Mouse (Mus musculus) midbrain, embryonic 15.5 days (tissue): Measurements from ENCODE around the gene Opa3. TPM values are rescaled to one million over a fixed set of nuclear protein-coding genes. Genes with fewer than 3 reads are reported as not detected.

Experiments used
- ATAC-seq: fragments of 200-750 bp; cut with Nextera tagmentation; replicated peaks from 2 replicates; pipeline ENCODE4 v1.8.0; 2017; ENCODE audit warnings: moderate TSS enrichment
- H3K27ac ChIP-seq: fragments of 300-500 bp; sonication (generic); 2 replicates; pipeline ENCODE4 v1.5.1; 2015; ENCODE audit warnings: mild to moderate bottlenecking, inconsistent platforms
- H3K27me3 ChIP-seq: fragments of 300-500 bp; sonication (generic); replicated peaks from 2 replicates; pipeline ENCODE4 v1.6.1; 2015; ENCODE audit warnings: inconsistent platforms
- H3K36me3 ChIP-seq: fragments of 300-500 bp; sonication (generic); replicated peaks from 2 replicates; pipeline ENCODE4 v1.6.1; 2015; ENCODE audit warnings: inconsistent platforms
- H3K4me1 ChIP-seq: fragments of 300-500 bp; sonication (generic); 2 replicates; pipeline ENCODE4 v1.6.1; 2015; ENCODE audit warnings: inconsistent platforms
- H3K4me2 ChIP-seq: fragments of 300-500 bp; sonication (generic); 2 replicates; pipeline ENCODE4 v1.6.1; 2015; ENCODE audit warnings: inconsistent platforms, mild to moderate bottlenecking, moderate library complexity
- H3K4me3 ChIP-seq: fragments of 300-500 bp; sonication (generic); 2 replicates; pipeline ENCODE4 v1.5.1; 2015; ENCODE audit warnings: mild to moderate bottlenecking, inconsistent platforms
- H3K9ac ChIP-seq: fragments of 300-500 bp; sonication (generic); 2 replicates; pipeline ENCODE4 v1.6.1; 2015; ENCODE audit warnings: mild to moderate bottlenecking, inconsistent platforms
- H3K9me3 ChIP-seq: fragments of 300-500 bp; sonication (generic); 2 replicates; pipeline ENCODE4 v1.6.1; 2016; ENCODE audit warnings: inconsistent platforms
- WGBS: fragments of 180-500 bp; shearing (Covaris S2); methylation state at CpG from one replicate; pipeline ENCODE4 v1.1.7; 2015; ENCODE audit warnings: mixed read lengths; 5-methylcytosine and 5-hydroxymethylcytosine counted together
- polyA plus RNA-seq: library from polyadenylated mRNA; unstranded; fragments of >200 nt; fragmentation: Nextera tagmentation; extraction: Ambion mirVana; gene quantifications from 2 replicates; pipeline ENCODE4 v1.2.1, GENCODE M21; 2015

Gene Opa3
- 37.9 and 41.1 TPM in 2 replicates for polyA plus RNA-seq

DNA sequence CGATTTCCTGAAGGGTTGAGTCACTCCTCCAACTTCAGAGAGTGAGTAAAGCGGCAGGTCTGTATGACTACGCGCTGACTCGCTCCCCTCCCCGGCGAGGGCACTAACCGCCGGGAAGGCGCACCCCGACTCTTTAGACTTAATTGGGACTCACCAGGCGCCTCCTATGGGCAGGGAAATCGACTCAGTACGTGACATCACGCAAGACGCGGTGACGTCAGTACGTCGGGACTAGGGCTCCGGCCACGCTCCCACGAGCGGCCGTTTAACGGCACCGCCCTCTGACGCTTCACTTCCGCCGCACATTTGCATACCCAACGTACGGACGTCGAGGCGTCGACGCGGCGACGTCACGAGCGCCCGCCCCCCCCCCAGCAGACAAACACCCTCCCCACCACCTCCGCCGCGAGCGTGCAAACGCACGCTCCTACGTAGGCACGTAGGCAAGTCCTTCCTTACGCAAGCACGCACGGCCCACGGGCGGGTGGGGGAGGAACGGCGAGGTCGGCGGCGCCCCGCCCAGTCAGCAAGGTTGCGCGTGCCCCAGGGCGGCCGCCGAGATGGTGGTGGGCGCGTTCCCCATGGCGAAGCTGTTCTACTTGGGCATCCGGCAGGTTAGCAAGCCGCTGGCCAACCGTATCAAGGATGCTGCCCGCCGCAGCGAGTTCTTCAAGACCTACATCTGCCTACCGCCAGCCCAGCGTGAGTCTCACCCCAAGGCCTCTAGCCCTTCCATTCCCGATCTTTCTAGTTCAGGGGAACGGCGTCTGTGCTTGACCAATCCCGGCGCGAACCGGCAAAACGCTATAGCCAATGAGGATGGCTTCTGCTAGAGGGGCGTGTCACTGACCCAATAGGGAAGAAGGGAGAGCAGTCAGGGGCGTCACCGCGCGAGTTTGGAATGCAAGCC lies at the start of gene Opa3:
Opa3 (plus strand) TSS at position 452 of the 910 bp plus-strand sequence.
- H3K9me3 ChIP-seq = no peaks in the 10 kb centered on the region
- H3K4me3 ChIP-seq = peak within 1 kb of the TSS; percentile 56
- ATAC-seq = peak; percentile 98
- H3K27ac ChIP-seq = peak within 1 kb of the TSS; percentile 99
- H3K9ac ChIP-seq = peak within 1 kb of the TSS; percentile 73
- no peaks in the 10 kb centered on the region for H3K36me3 ChIP-seq
- H3K27me3 ChIP-seq = no peaks in the 10 kb centered on the region
- under 1% methylated on average over 91 of the region's 91 CpGs for WGBS
- H3K4me1 ChIP-seq = peaks cover 25% of the 10 kb centered on the region
- peak within 1 kb of the TSS; percentile 94 for H3K4me2 ChIP-seq

DNA sequence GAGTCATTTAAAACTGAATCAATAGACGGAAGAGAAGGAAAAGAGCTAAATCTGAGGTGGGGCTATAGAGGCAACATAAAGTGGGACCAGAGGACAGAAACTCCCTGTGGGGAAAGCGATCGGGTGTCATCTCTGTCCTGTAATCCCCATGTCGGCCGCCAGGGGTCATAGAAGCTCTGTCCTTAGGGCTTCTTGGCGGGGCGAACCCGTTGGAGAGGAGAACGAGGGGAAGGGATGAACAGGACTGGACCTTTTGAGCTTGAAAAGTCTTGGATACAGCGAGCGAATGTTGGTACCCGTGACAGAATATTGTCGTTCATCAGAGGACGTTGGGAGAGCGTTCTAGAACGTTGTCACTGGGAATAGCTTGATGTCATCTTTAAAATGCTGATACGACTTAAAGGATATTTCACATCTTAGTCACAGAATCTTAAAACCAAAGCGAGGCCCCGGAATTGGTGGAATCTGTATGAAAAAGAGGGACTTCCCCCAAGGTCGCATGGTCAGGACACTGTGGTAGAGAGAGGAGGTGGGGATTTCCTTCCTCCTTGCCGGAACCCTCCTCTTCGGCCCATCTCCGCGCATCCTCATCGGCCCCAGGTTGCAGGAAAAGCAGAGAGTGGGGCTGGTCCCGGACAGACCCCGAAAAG lies 49.6 kb upstream of the Opa3 start:
- Histone ChIP-seq H3K4me3 (peak overlapping the region; percentile 74), H3K9ac (no peak overlapping the region), H3K4me2 (peak overlapping the region; percentile 75), H3K4me1 (peaks cover 34% of the 10 kb centered on the region), H3K36me3 (no peaks in the 10 kb centered on the region), H3K9me3 (no peaks in the 10 kb centered on the region), H3K27me3 (peaks cover 21% of the 10 kb centered on the region), H3K27ac (no peak overlapping the region)
- WGBS = 5% methylated on average over 27 of the region's 27 CpGs
- no peak for ATAC-seq

DNA sequence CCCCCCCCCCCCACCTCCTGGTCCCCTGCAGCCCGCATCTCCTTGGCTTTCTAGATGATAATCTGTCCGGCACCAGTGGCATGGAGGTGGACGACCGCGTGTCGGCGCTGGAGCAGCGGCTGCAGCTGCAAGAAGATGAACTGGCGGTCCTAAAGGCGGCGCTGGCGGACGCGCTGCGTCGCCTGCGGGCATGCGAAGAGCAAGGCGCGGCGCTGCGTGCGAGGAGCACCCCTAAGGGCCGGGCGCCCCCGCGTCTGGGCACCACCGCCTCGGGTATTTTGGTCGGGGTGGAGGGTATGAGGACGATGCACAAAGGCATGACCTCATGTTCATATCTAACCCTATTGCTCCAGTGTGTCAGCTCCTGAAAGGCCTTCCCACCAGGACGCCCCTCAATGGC lies 49.0 kb upstream of the Opa3 start:
- Histone ChIP-seq H3K4me2 (peak overlapping the region; percentile 75), H3K4me3 (peak overlapping the region; percentile 74), H3K36me3 (no peaks in the 10 kb centered on the region), H3K9me3 (no peaks in the 10 kb centered on the region), H3K9ac (no peak overlapping the region), H3K27ac (no peak overlapping the region), H3K27me3 (peaks cover 17% of the 10 kb centered on the region), H3K4me1 (peaks cover 34% of the 10 kb centered on the region)
- no peak for ATAC-seq
- WGBS = 0% methylated on average over 23 of the region's 32 CpGs

DNA sequence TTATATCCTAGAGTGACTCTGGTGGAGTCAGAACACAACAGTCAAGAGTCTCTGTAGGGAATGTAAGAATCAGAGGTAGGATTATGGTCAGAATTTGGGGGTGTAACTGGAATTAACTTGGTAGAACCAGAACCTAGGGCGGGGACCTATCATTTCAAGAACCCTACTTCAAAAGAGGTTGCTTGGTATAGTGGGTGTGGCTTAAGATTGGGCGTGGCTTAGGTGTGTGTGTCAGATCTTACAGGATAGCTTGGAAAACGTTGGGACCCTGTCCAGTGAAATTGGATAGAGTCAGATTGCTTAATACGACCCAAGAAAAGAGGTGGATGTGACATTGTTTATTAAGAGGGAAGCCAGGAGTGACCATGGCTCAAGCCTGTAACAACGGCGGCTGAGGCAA lies 48.2 kb upstream of the Opa3 start:
- Histone ChIP-seq H3K4me2 (no peak overlapping the region; the same call in 1 of the 2 replicates), H3K9me3 (no peaks in the 10 kb centered on the region), H3K9ac (no peak overlapping the region), H3K4me1 (peaks cover 38% of the 10 kb centered on the region), H3K27me3 (peaks cover 17% of the 10 kb centered on the region), H3K36me3 (no peaks in the 10 kb centered on the region), H3K4me3 (peak overlapping the region; percentile 74; the same call in 1 of the 2 replicates), H3K27ac (no peak overlapping the region)
- 44% methylated on average over 6 of the region's 6 CpGs for WGBS
- ATAC-seq = no peak

- H3K9ac ChIP-seq = no peak overlapping the region
- WGBS = 5% methylated on average over 25 of the region's 27 CpGs
- no peaks in the 10 kb centered on the region for H3K36me3 ChIP-seq
- peak overlapping the region; percentile 23 for H3K4me3 ChIP-seq
- no peaks in the 10 kb centered on the region for H3K9me3 ChIP-seq
- H3K27ac ChIP-seq = no peak overlapping the region
- H3K27me3 ChIP-seq = peaks cover 17% of the 10 kb centered on the region
- no peak for ATAC-seq
- peak overlapping the region; percentile 41 for H3K4me2 ChIP-seq
- peaks cover 41% of the 10 kb centered on the region for H3K4me1 ChIP-seq
These were observed 47.2 kb upstream of the Opa3 start for GRCm38 (mm10) chr7:19180862-19181429.

GRCm38 (mm10) chr7:19184250-19184649 lies 43.9 kb upstream of the Opa3 start:
- H3K27ac ChIP-seq = no peak overlapping the region
- WGBS = 78% methylated on average over 2 of the region's 2 CpGs
- ATAC-seq = no peak

GRCm38 (mm10) chr7:19184758-19185157 lies 43.4 kb upstream of the Opa3 start:
- Histone ChIP-seq H3K36me3 (0 out of 2 replicates have a peak, but pooled peaks cover 10% of the 10 kb centered on the region), H3K4me2 (peak overlapping the region; percentile 4; the same call in 1 of the 2 replicates), H3K27ac (no peak overlapping the region), H3K4me3 (no peak overlapping the region), H3K9ac (no peak overlapping the region), H3K9me3 (no peaks in the 10 kb centered on the region), H3K27me3 (peaks cover 11% of the 10 kb centered on the region), H3K4me1 (peaks cover 11% of the 10 kb centered on the region; the same call in 1 of the 2 replicates)
- WGBS = 46% methylated on average over 6 of the region's 6 CpGs
- no peak for ATAC-seq

More at GRCm38 (mm10) chr7:19184250-19184649, 43.9 kb upstream of the Opa3 start:
- H3K9ac ChIP-seq = no peak overlapping the region
- H3K4me2 ChIP-seq = no peak overlapping the region
- no peaks in the 10 kb centered on the region for H3K9me3 ChIP-seq
- H3K4me1 ChIP-seq = peaks cover 16% of the 10 kb centered on the region
- H3K4me3 ChIP-seq = no peak overlapping the region
- H3K36me3 ChIP-seq = 0 out of 2 replicates have a peak, but pooled peaks cover 10% of the 10 kb centered on the region
- H3K27me3 ChIP-seq = peaks cover 16% of the 10 kb centered on the region

- no peak for ATAC-seq
- WGBS = 99% methylated on average over 4 of the region's 4 CpGs
- no peak overlapping the region for H3K4me3 ChIP-seq
- peaks cover 48% of the 10 kb centered on the region for H3K36me3 ChIP-seq
- no peak overlapping the region for H3K27ac ChIP-seq
- no peaks in the 10 kb centered on the region for H3K27me3 ChIP-seq
- no peaks in the 10 kb centered on the region for H3K9me3 ChIP-seq
- H3K9ac ChIP-seq = no peak overlapping the region
- H3K4me1 ChIP-seq = no peaks in the 10 kb centered on the region
- H3K4me2 ChIP-seq = no peak overlapping the region
These were observed 33.5 kb upstream of the Opa3 start for GRCm38 (mm10) chr7:19194676-19195075.

DNA sequence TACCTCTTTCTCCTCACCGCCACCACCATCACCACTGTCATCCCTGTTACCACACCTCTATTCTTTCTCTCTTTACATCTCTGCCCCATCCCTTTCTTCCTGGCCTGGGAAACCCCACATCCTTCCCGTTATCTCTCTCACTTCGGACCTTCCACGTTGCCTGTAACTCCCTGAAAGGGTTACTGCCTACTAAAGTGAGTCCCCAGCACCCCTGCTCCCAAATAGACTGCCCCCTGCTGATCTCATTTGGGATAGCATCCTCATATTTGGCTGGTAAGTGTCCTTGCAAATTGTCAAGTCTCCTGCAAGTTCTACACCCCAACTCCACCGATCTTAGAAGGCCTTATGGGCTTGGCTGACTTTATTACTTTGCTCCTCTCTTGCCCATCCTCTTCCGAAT lies 31.5 kb upstream of the Opa3 start:
- Histone ChIP-seq H3K9ac (no peak overlapping the region), H3K27me3 (no peaks in the 10 kb centered on the region), H3K36me3 (peaks cover 48% of the 10 kb centered on the region), H3K4me1 (no peaks in the 10 kb centered on the region), H3K27ac (no peak overlapping the region), H3K4me3 (no peak overlapping the region), H3K4me2 (no peak overlapping the region), H3K9me3 (no peaks in the 10 kb centered on the region)
- ATAC-seq = no peak
- 68% methylated on average over 6 of the region's 6 CpGs for WGBS

- H3K27me3 ChIP-seq = no peaks in the 10 kb centered on the region
- no peaks in the 10 kb centered on the region for H3K4me1 ChIP-seq
- no peak overlapping the region for H3K9ac ChIP-seq
- 27% methylated on average over 2 of the region's 2 CpGs for WGBS
- H3K27ac ChIP-seq = no peak overlapping the region
- no peak overlapping the region for H3K4me2 ChIP-seq
- H3K36me3 ChIP-seq = peaks cover 44% of the 10 kb centered on the region
- no peaks in the 10 kb centered on the region for H3K9me3 ChIP-seq
- H3K4me3 ChIP-seq = no peak overlapping the region
- ATAC-seq = no peak
These were observed 30.1 kb upstream of the Opa3 start for GRCm38 (mm10) chr7:19197985-19198384.

- Histone ChIP-seq H3K36me3 (peaks cover 17% of the 10 kb centered on the region; the same call in 1 of the 2 replicates), H3K9me3 (no peaks in the 10 kb centered on the region), H3K27ac (no peak overlapping the region), H3K4me1 (no peaks in the 10 kb centered on the region), H3K4me3 (no peak overlapping the region), H3K27me3 (no peaks in the 10 kb centered on the region), H3K9ac (no peak overlapping the region), H3K4me2 (no peak overlapping the region)
- WGBS = 70% methylated on average over 15 of the region's 15 CpGs
- no peak; the same call in 1 of the 2 replicates for ATAC-seq
These were observed 26.5 kb upstream of the Opa3 start for GRCm38 (mm10) chr7:19201660-19202059.
